Mouse (Mus musculus) midbrain, embryonic 13.5 days (tissue): ENCODE results near the gene Nrf1. TPM values are rescaled to one million over a fixed set of nuclear protein-coding genes. Genes with fewer than 3 reads are reported as not detected.

Experiments used
- ATAC-seq: fragments of 200-750 bp; cut with Nextera tagmentation; 2 replicates; pipeline ENCODE4 v1.8.0; 2017; ENCODE audit warnings: mild to moderate bottlenecking, moderate TSS enrichment, moderate library complexity
- H3K27ac ChIP-seq: fragments of 300-500 bp; sonication (generic); 2 replicates; pipeline ENCODE4 v1.5.1; 2015; ENCODE audit warnings: inconsistent platforms, mild to moderate bottlenecking, moderate library complexity
- H3K27me3 ChIP-seq: fragments of 300-500 bp; sonication (generic); 2 replicates; pipeline ENCODE4 v1.6.1; 2015; ENCODE audit warnings: mild to moderate bottlenecking, inconsistent platforms
- H3K36me3 ChIP-seq: fragments of 300-500 bp; sonication (generic); 2 replicates; pipeline ENCODE4 v1.6.1; 2015; ENCODE audit warnings: mild to moderate bottlenecking, inconsistent platforms
- H3K4me1 ChIP-seq: fragments of 300-500 bp; sonication (generic); replicated peaks from 2 replicates; pipeline ENCODE4 v1.6.1; 2015; ENCODE audit warnings: inconsistent platforms
- H3K4me2 ChIP-seq: fragments of 300-500 bp; sonication (generic); replicated peaks from 2 replicates; pipeline ENCODE4 v1.6.1; 2015; ENCODE audit warnings: moderate library complexity, mild to moderate bottlenecking, inconsistent platforms
- H3K4me3 ChIP-seq: fragments of 300-500 bp; sonication (generic); replicated peaks from 2 replicates; pipeline ENCODE4 v1.5.1; 2015; ENCODE audit warnings: mild to moderate bottlenecking, inconsistent platforms
- H3K9ac ChIP-seq: fragments of 300-500 bp; sonication (generic); replicated peaks from 2 replicates; pipeline ENCODE4 v1.6.1; 2015; ENCODE audit warnings: mild to moderate bottlenecking, inconsistent platforms
- H3K9me3 ChIP-seq: fragments of 300-500 bp; sonication (generic); 2 replicates; pipeline ENCODE4 v1.6.1; 2016; ENCODE audit warnings: mild to moderate bottlenecking, inconsistent platforms
- WGBS: fragments of 180-500 bp; shearing (Covaris S2); methylation state at CpG from one replicate; pipeline ENCODE4 v1.1.7; 2015; 5-methylcytosine and 5-hydroxymethylcytosine counted together
- polyA plus RNA-seq: library from polyadenylated mRNA; unstranded; fragments of >200 nt; fragmentation: Nextera tagmentation; extraction: Ambion mirVana; gene quantifications from 2 replicates; pipeline ENCODE4 v1.2.1, GENCODE M21; 2015

Nrf1 gene
- polyA plus RNA-seq, 1 experiment from 2014 or later: 58.2 TPM

DNA sequence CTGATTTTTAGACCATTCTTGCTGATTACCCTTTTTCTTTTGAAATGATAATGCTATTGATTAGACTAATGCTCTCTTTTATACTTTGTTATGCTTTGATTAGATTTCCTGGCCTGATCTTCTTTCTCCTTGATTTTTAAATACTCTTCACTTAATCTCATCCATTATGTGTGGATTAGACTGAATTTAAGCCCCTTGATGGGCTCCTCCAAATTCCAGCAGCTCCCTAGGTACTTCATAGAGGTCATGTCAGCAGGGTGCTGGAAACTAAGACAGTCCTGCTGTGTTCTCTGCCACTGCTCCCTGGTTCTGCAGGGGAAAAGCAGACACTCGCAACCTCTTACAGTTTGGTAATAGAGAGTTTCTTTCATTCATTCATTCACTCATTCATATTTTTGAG, 35.5 kb downstream of the Nrf1 start:
- no peak for ATAC-seq
- H3K9ac ChIP-seq: no peak overlapping the region
- H3K4me2 ChIP-seq: no peak overlapping the region
- WGBS: 24% methylated on average over 1 of the region's 1 CpGs
- no peak overlapping the region for H3K27ac ChIP-seq
- peaks cover 50% of the 10 kb centered on the region for H3K4me1 ChIP-seq
- no peaks in the 10 kb centered on the region for H3K36me3 ChIP-seq
- no peaks in the 10 kb centered on the region for H3K9me3 ChIP-seq
- H3K4me3 ChIP-seq: no peak overlapping the region
- peaks cover 6% of the 10 kb centered on the region; the same call in 1 of the 2 replicates for H3K27me3 ChIP-seq

DNA sequence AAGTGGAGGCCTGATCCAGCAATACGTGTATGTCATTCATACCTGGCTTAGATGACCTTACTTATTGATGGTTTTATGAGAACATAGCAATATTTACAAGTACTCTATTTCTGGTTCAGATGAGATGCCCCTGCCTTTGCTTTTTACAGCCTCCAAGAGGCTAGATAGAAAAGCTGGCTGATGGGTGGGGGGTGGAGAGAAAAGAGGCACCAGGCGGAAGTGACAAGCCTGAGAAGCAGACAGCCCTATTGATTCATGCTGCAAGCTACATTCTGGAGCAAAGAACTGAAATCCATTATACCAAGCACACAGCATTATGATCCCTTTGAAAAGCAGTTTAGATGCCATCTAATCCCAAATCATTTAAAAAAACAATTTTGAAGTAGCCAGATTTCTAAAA, 37.6 kb downstream of the Nrf1 start:
- Histone ChIP-seq H3K4me2 (no peak overlapping the region), H3K4me1 (peaks cover 34% of the 10 kb centered on the region), H3K9ac (no peak overlapping the region), H3K9me3 (no peaks in the 10 kb centered on the region), H3K4me3 (no peak overlapping the region), H3K27me3 (peaks cover 6% of the 10 kb centered on the region; the same call in 1 of the 2 replicates), H3K36me3 (peaks cover 10% of the 10 kb centered on the region), H3K27ac (no peak overlapping the region)
- 44% methylated on average over 2 of the region's 2 CpGs for WGBS
- no peak for ATAC-seq

DNA sequence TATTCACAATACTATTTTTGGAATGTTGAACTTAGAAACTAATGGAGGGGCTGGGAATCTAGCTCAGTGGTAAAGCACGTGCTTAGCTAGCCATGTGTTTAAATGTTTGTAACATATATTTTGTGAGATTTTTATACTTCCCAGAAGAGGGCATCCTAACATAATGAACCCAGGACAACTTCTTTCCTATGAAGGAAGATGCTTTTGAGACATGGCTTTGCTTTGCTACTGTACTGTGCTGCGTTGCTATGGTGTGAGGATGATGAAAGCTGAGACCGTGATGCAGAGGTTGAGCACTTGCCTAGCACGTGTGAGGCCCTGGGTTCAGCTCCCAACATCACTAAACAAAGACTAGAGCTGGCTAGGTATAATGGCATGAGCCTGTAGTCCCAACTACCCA, 43.4 kb downstream of the Nrf1 start:
- H3K4me3 ChIP-seq: no peak overlapping the region
- no peaks in the 10 kb centered on the region; the same call in 1 of the 2 replicates for H3K4me1 ChIP-seq
- no peak overlapping the region for H3K9ac ChIP-seq
- no peak overlapping the region for H3K4me2 ChIP-seq
- WGBS: 73% methylated on average over 4 of the region's 4 CpGs
- H3K27me3 ChIP-seq: no peaks in the 10 kb centered on the region
- peaks cover 41% of the 10 kb centered on the region for H3K36me3 ChIP-seq
- no peaks in the 10 kb centered on the region for H3K9me3 ChIP-seq
- ATAC-seq: no peak
- no peak overlapping the region for H3K27ac ChIP-seq

DNA sequence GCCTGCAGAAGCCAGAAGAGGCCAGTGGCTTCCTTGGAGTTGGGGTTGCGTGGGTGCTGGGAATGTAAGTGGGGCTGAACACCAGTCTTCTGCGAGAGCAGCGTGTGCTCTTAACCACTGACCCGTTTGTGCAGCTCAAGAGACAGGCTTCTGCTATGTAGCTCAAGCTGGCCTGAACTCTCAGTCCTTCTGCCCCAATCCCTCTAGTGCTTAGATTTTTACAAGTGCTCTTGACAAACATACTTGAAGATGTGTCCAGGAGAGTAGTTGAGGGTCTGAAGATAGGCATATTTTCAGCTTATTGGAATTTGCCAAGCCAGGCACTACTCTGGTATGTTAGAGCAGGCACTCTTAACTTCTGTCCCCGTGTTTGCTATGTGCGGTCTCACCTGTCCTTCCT, 45.0 kb downstream of the Nrf1 start:
- H3K4me2 ChIP-seq: no peak overlapping the region
- no peak overlapping the region for H3K27ac ChIP-seq
- no peaks in the 10 kb centered on the region for H3K9me3 ChIP-seq
- H3K9ac ChIP-seq: no peak overlapping the region
- H3K27me3 ChIP-seq: no peaks in the 10 kb centered on the region
- no peak for ATAC-seq
- H3K4me3 ChIP-seq: no peak overlapping the region
- H3K4me1 ChIP-seq: no peaks in the 10 kb centered on the region; the same call in 1 of the 2 replicates
- peaks cover 52% of the 10 kb centered on the region for H3K36me3 ChIP-seq
- WGBS: 95% methylated on average over 6 of the region's 6 CpGs

DNA sequence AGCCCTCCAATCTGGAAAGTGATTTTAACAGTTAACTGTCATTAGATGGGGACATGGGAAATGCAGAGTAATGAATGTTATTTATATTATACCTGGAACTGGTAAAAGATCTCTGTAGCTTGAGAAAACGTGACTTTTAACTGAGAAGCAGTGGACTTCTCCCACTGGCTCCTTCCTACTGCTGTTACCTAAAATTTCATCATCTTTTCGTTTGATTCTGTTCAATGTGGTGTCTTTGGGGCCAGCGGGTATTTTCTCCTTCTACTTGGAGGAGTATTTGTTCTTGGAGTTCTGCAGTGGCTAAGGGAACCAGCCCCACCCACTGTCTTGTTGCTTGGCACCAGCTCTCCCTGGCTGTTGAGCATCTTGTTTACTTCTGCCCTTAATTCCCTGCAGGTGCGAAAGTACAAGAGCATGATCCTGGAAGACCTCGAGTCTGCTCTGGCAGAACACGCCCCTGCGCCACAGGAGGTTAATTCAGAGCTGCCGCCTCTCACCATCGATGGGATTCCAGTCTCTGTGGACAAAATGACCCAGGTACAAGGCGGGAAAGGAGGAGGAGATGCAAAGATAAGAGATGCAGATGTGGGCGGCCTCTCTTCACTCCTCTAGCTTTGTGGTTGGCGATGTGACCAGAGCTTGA, 54.1 kb downstream of the Nrf1 start:
- Histone ChIP-seq H3K4me2 (no peak overlapping the region), H3K9ac (no peak overlapping the region), H3K4me3 (no peak overlapping the region), H3K27me3 (no peaks in the 10 kb centered on the region), H3K27ac (no peak overlapping the region), H3K9me3 (no peaks in the 10 kb centered on the region), H3K36me3 (peaks cover 66% of the 10 kb centered on the region), H3K4me1 (no peaks in the 10 kb centered on the region)
- WGBS: 81% methylated on average over 12 of the region's 12 CpGs
- no peak for ATAC-seq

DNA sequence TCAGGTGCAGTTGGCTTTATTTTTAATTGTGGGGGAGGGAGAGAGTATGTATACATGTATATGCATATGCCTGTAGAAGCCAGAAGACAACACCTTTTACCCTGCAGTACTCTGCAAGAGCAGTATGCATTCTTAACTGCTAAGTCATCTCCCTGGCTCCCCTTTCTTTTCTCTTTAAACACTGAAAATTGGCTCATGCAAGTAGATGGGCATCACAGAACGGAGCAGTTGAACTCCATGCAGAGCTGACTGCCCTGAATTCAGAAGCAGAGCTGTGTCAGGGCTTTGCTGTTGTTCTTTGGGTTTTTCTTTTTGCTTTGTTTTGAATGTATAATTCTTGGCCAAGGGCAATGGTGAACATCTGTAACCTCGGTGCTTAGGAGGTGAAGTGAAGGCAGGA, 58.3 kb downstream of the Nrf1 start:
- no peaks in the 10 kb centered on the region for H3K27me3 ChIP-seq
- ATAC-seq: no peak
- H3K36me3 ChIP-seq: peaks cover 63% of the 10 kb centered on the region
- no peak overlapping the region for H3K9ac ChIP-seq
- 92% methylated on average over 2 of the region's 2 CpGs for WGBS
- H3K27ac ChIP-seq: no peak overlapping the region
- H3K9me3 ChIP-seq: no peaks in the 10 kb centered on the region
- H3K4me1 ChIP-seq: no peaks in the 10 kb centered on the region
- H3K4me2 ChIP-seq: no peak overlapping the region
- H3K4me3 ChIP-seq: no peak overlapping the region

DNA sequence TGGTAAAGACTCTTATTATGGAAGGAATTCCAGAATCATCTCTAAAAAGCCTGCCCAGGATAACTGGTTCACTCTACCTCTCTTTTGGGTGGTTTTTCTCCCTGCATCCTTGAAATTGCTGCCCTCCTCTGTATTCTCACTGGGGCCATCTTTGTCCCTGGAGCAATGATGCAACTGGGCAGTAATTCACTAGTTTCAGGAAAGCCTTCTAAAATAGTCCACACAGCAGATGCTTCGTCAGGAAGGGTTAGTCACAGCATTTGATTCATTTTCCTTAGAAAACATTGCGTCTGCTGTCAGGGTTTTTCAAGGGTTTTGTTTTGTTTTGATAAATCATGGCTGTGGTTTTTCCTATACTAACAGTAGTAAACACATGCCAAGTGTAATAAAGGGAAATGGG, 59.7 kb downstream of the Nrf1 start:
- no peak for ATAC-seq
- H3K27me3 ChIP-seq: no peaks in the 10 kb centered on the region
- H3K27ac ChIP-seq: no peak overlapping the region
- no peak overlapping the region for H3K4me2 ChIP-seq
- H3K36me3 ChIP-seq: peaks cover 62% of the 10 kb centered on the region
- H3K9me3 ChIP-seq: no peaks in the 10 kb centered on the region
- WGBS: 89% methylated on average over 2 of the region's 2 CpGs
- no peaks in the 10 kb centered on the region for H3K4me1 ChIP-seq
- H3K4me3 ChIP-seq: no peak overlapping the region
- H3K9ac ChIP-seq: no peak overlapping the region

DNA sequence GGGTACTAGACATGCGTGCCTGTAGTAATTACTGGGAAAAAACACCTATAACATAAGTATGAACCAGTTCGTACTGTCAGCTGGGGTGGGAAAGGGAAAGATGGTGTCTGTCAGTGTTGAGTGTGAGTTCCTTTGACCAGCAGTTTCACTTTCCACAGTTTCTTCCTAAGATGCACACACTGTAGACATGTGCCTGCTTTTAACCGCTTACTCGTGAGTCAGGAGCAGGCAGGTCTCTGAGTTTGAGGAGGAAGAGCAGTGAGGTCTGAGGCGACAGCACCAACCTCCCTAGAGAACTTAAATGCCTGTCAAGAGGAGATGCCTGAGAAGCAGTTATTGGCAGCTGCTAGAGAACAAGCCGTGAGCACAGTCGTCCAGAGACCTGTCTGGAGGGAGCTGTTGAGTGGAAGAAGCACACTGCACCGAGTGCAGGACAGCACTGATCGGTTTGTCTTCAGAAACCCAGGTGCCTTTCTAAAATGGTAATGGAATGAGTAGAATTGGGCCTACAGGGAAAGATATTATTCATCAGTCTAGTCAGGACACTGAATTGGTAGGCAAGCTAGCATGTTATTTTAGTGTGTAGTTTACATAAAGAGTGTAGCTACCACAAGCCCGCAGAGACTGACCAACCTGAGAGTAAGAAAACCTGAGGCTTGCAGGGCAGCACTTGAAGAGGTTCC, 62.2 kb downstream of the Nrf1 start:
- no peak overlapping the region for H3K4me2 ChIP-seq

DNA sequence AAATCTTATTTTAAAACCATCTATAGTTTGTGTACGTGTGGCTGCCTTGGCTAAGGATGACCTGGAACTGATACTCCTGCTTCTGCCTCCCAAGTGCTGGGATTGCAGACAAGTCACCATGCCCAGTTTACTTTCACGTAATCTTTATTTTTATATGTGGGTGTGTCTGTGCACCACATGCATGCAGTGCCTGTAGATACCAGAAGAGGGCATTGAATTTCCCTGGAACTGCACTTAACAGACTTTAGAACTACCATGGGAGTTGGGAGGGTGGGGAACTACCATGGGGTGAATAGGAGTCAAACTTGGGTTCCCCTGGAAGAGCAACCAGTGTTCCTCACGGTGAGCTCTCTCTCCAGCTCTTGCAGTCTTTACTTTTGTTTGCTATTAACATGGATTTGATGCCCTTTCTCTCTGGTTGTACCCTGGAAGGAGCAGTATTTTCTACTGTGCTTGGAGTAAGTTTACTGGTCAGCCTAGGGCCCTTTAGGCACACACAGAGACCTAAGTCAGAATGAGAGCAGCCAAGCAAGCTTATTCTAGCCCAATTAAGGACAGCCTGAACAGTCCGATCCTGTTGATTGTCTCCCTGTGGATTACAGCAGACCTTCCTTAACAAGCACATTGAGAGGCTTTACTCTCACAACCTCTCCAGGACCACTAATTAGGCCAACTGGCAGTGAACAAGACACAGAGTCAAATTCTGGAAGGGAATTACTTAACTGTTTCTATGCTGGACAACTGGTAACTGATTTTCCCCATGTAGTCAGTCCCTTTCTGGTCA, 64.8 kb downstream of the Nrf1 start:
- peak overlapping the region; percentile 6; the same call in 1 of the 2 replicates for H3K27ac ChIP-seq
- peak; percentile 81 for ATAC-seq
- no peaks in the 10 kb centered on the region for H3K9me3 ChIP-seq
- H3K9ac ChIP-seq: no peak overlapping the region
- peaks cover 69% of the 10 kb centered on the region for H3K36me3 ChIP-seq
- WGBS: 81% methylated on average over 4 of the region's 4 CpGs
- H3K27me3 ChIP-seq: no peaks in the 10 kb centered on the region
- H3K4me2 ChIP-seq: no peak overlapping the region
- no peaks in the 10 kb centered on the region for H3K4me1 ChIP-seq
- H3K4me3 ChIP-seq: no peak overlapping the region

More for the DNA sequence above, 62.2 kb downstream of the Nrf1 start:
- WGBS: 90% methylated on average over 10 of the region's 10 CpGs
- no peak overlapping the region for H3K9ac ChIP-seq
- no peak for ATAC-seq
- H3K27me3 ChIP-seq: no peaks in the 10 kb centered on the region
- no peak overlapping the region for H3K27ac ChIP-seq
- no peaks in the 10 kb centered on the region for H3K9me3 ChIP-seq
- H3K4me1 ChIP-seq: no peaks in the 10 kb centered on the region
- H3K4me3 ChIP-seq: no peak overlapping the region
- peaks cover 58% of the 10 kb centered on the region for H3K36me3 ChIP-seq

DNA sequence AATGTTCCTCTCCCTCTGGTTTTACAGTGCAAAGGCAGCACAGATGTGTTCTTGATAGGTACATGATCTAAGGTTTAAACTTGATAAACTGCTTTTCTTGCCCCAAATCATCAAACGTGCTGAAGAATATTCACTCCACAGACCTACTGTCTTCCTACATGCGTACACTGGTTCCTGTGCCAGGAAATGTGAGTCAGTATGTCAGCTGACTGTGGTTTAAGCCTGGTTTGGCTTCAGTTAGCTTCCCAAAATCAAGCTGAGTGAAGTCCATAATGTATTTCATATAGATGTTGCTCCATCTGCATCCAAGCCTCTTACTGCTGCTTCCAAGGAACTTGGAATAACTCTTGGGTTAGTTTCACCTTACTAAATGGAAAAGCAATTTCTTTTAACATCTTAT, 66.3 kb downstream of the Nrf1 start:
- Histone ChIP-seq H3K4me1 (no peaks in the 10 kb centered on the region), H3K4me2 (no peak overlapping the region), H3K36me3 (peaks cover 79% of the 10 kb centered on the region), H3K4me3 (no peak overlapping the region), H3K27ac (no peak overlapping the region), H3K9ac (no peak overlapping the region), H3K9me3 (no peaks in the 10 kb centered on the region), H3K27me3 (no peaks in the 10 kb centered on the region)
- no peak for ATAC-seq
- 95% methylated on average over 2 of the region's 2 CpGs for WGBS

DNA sequence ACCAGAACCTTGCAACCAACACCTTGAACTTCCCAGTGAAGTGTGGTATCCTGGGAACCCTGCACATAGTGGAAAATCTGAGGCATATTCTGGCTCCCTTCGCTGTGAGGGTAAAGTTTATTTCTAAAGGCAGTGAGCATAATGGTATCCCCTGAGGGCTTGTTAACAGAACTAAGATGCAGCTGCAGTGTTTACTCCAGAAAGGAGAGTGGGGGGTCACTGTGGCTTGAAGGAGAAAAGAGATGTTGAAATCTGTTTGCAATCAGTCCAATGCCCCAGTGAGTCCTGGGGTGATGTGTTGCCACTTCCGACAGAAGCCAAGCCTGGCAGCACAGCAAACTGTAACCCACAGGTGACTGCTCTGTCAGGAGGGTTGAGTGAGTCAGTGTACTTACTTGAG, 73.4 kb downstream of the Nrf1 start:
- H3K9ac ChIP-seq: no peak overlapping the region
- WGBS: 66% methylated on average over 2 of the region's 2 CpGs
- no peaks in the 10 kb centered on the region for H3K9me3 ChIP-seq

DNA sequence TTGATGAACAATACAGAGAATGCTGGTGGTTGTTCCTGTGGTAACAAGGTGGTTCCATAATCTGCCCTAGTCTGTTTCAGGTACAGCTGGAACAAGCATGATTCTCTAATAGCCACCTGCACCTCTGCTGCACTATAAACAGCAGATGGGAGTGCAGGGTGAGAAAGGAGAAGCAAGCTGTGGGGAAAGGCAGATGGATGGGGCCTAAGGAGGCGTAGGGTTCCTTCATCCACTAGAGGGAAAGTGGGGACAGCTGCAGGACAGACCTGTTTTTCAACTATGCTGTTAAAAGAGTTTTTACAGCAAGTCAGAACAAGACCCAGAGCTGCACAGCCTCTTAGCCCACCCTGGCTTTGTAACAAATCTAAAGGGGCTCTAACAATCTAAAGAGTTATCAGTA, 73.8 kb downstream of the Nrf1 start:
- H3K9me3 ChIP-seq: no peaks in the 10 kb centered on the region
- no peak overlapping the region for H3K4me2 ChIP-seq
- H3K27me3 ChIP-seq: no peaks in the 10 kb centered on the region
- H3K4me1 ChIP-seq: no peaks in the 10 kb centered on the region
- WGBS: 80% methylated on average over 1 of the region's 1 CpGs
- ATAC-seq: no peak
- no peak overlapping the region for H3K4me3 ChIP-seq
- H3K9ac ChIP-seq: no peak overlapping the region
- no peak overlapping the region for H3K27ac ChIP-seq
- peaks cover 61% of the 10 kb centered on the region for H3K36me3 ChIP-seq

More for the DNA sequence above, 73.4 kb downstream of the Nrf1 start:
- no peaks in the 10 kb centered on the region for H3K27me3 ChIP-seq
- H3K36me3 ChIP-seq: peaks cover 64% of the 10 kb centered on the region
- H3K4me1 ChIP-seq: no peaks in the 10 kb centered on the region
- H3K4me2 ChIP-seq: no peak overlapping the region
- H3K4me3 ChIP-seq: no peak overlapping the region
- H3K27ac ChIP-seq: no peak overlapping the region
- no peak for ATAC-seq
